Mouse (Mus musculus) liver, postnatal 0 days (tissue): ENCODE results near the gene Tigit. TPM values are rescaled to one million over a fixed set of nuclear protein-coding genes. Genes with fewer than 3 reads are reported as not detected.

Experiments used
- ATAC-seq: fragments of 200-750 bp; cut with Nextera tagmentation; 2 replicates; pipeline ENCODE4 v1.8.0; 2017; ENCODE audit warnings: mild to moderate bottlenecking, moderate library complexity
- DNase-seq: peaks from one replicate; pipeline ENCODE4 v3.0.0-alpha.2; 2016
- H3K27ac ChIP-seq: fragments of 300-500 bp; sonication (generic); 2 replicates; pipeline ENCODE4 v1.5.1; 2014; ENCODE audit warnings: antibody characterized with exemption, moderate library complexity, mild to moderate bottlenecking, low read depth
- H3K27me3 ChIP-seq: fragments of 300-500 bp; sonication (generic); 2 replicates; pipeline ENCODE4 v1.6.1; 2014; ENCODE audit warnings: low read length, control low read depth, mixed read lengths; ENCODE audit not compliant: insufficient read depth
- H3K36me3 ChIP-seq: fragments of 300-500 bp; sonication (generic); replicated peaks from 2 replicates; pipeline ENCODE4 v1.6.1; 2014; ENCODE audit warnings: mild to moderate bottlenecking, control low read depth, low read length, moderate library complexity, mixed read lengths; ENCODE audit not compliant: insufficient read depth
- H3K4me1 ChIP-seq: fragments of 300-500 bp; sonication (generic); 2 replicates; pipeline ENCODE4 v1.6.1; 2014; ENCODE audit warnings: antibody characterized with exemption, mild to moderate bottlenecking, control low read depth; ENCODE audit not compliant: insufficient read depth
- H3K4me2 ChIP-seq: fragments of 300-500 bp; sonication (generic); 2 replicates; pipeline ENCODE4 v1.6.1; 2014; ENCODE audit warnings: low read depth, mild to moderate bottlenecking, low read length, moderate library complexity, mixed read lengths
- H3K4me3 ChIP-seq: fragments of 300-500 bp; sonication (generic); 2 replicates; pipeline ENCODE4 v1.5.1; 2014; ENCODE audit warnings: low read depth, low read length
- H3K9ac ChIP-seq: fragments of 300-500 bp; sonication (generic); replicated peaks from 2 replicates; pipeline ENCODE4 v1.6.1; 2014; ENCODE audit warnings: mild to moderate bottlenecking, moderate library complexity
- H3K9me3 ChIP-seq: fragments of 300-500 bp; sonication (generic); 2 replicates; pipeline ENCODE4 v1.6.1; 2016; ENCODE audit warnings: mild to moderate bottlenecking, control low read depth, low read length, mixed read lengths
- CTCF ChIP-seq: sonication (generic); IDR thresholded peaks from 2 replicates; pipeline ENCODE4 v1.5.1; 2016; ENCODE audit warnings: antibody characterized with exemption, low read depth
- EP300 ChIP-seq: IDR thresholded peaks from 2 replicates; pipeline ENCODE4 v1.6.1; 2016; ENCODE audit warnings: antibody characterized with exemption, low read depth, mild to moderate bottlenecking
- WGBS: fragments of 180-500 bp; shearing (Covaris S2); extraction: QIAGEN DNeasy Blood & Tissue Kit; methylation state at CpG from one replicate; pipeline ENCODE4 v1.1.7; 2014; ENCODE audit not compliant: insufficient replicate concordance; 5-methylcytosine and 5-hydroxymethylcytosine counted together
- polyA plus RNA-seq: library from polyadenylated mRNA; unstranded; fragments of >200 nt; fragmentation: Nextera tagmentation; extraction: Ambion mirVana; gene quantifications from 2 replicates; pipeline ENCODE4 v1.2.1, GENCODE M21; 2015

The Tigit gene
- polyA plus RNA-seq, 1 experiment from 2014 or later: 0.12 TPM

- DNase-seq (no peak), ATAC-seq (no peak)
- Histone ChIP-seq H3K27ac (no peak overlapping the region), H3K4me1 (no peaks in the 10 kb centered on the region), H3K9ac (no peak overlapping the region), H3K4me2 (no peak overlapping the region), H3K27me3 (no peaks in the 10 kb centered on the region), H3K4me3 (no peak overlapping the region), H3K36me3 (no peaks in the 10 kb centered on the region), H3K9me3 (no peaks in the 10 kb centered on the region)
- TF ChIP-seq EP300: no peak
- no peak for TF ChIP-seq CTCF
- WGBS: 55% methylated on average over 6 of the region's 6 CpGs
Observed at GRCm38 (mm10) chr16:43655183-43655787, 8.7 kb downstream of the Tigit start.

GRCm38 (mm10) chr16:43654269-43654668 is 9.7 kb downstream of the Tigit start:
- WGBS: 71% methylated on average over 3 of the region's 3 CpGs
- TF ChIP-seq EP300 (no peak), CTCF (no peak)
- Histone ChIP-seq H3K27me3 (no peaks in the 10 kb centered on the region), H3K27ac (no peak overlapping the region), H3K4me1 (no peaks in the 10 kb centered on the region), H3K4me3 (no peak overlapping the region), H3K4me2 (no peak overlapping the region), H3K9ac (no peak overlapping the region), H3K9me3 (no peaks in the 10 kb centered on the region), H3K36me3 (no peaks in the 10 kb centered on the region)
- no peak for ATAC-seq
- DNase-seq: no peak

DNA sequence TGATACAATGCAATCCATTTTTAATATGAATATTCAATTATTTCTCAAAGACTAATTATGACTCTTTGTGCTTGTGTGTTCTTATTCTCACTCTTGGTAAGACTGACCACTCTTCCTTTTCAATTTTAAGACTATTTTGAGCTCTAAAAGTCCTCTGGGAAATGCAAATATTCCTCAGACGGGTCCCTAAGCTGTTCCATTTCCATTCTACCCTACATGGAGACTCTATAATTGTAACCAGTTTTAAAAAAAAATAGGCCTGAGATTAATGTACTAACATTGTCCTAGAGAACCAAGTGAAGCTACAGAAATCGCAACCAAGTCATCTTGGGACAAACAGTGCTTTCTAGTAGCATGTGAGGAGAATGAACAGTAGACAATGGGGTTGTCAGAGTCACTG is 10.7 kb downstream of the Tigit start:
- no peaks in the 10 kb centered on the region for H3K27me3 ChIP-seq

GRCm38 (mm10) chr16:43650355-43651080 is 13.4 kb downstream of the Tigit start:
- 62% methylated on average over 3 of the region's 3 CpGs for WGBS
- H3K9ac ChIP-seq: no peak overlapping the region
- no peaks in the 10 kb centered on the region for H3K9me3 ChIP-seq
- no peaks in the 10 kb centered on the region for H3K27me3 ChIP-seq
- H3K4me2 ChIP-seq: no peak overlapping the region
- ATAC-seq (no peak), DNase-seq (no peak)
- no peaks in the 10 kb centered on the region for H3K4me1 ChIP-seq
- no peak overlapping the region for H3K4me3 ChIP-seq
- no peaks in the 10 kb centered on the region for H3K36me3 ChIP-seq
- TF ChIP-seq EP300 (no peak), CTCF (no peak)
- no peak overlapping the region for H3K27ac ChIP-seq

More for the DNA sequence above, 10.7 kb downstream of the Tigit start:
- no peak for ATAC-seq
- no peak overlapping the region for H3K4me2 ChIP-seq
- H3K36me3 ChIP-seq: no peaks in the 10 kb centered on the region
- no peak overlapping the region for H3K4me3 ChIP-seq
- TF ChIP-seq EP300 (no peak), CTCF (no peak)
- no peak overlapping the region for H3K9ac ChIP-seq
- H3K9me3 ChIP-seq: no peaks in the 10 kb centered on the region
- H3K4me1 ChIP-seq: no peaks in the 10 kb centered on the region
- DNase-seq: no peak
- H3K27ac ChIP-seq: no peak overlapping the region
- WGBS: 60% methylated on average over 2 of the region's 2 CpGs

- H3K4me3 ChIP-seq: no peak overlapping the region
- no peak overlapping the region for H3K4me2 ChIP-seq
- TF ChIP-seq EP300: no peak
- TF ChIP-seq CTCF: no peak
- H3K9ac ChIP-seq: no peak overlapping the region
- 70% methylated on average over 1 of the region's 1 CpGs for WGBS
- H3K36me3 ChIP-seq: no peaks in the 10 kb centered on the region
- no peak overlapping the region for H3K27ac ChIP-seq
- H3K27me3 ChIP-seq: no peaks in the 10 kb centered on the region
- DNase-seq: no peak
- no peak for ATAC-seq
- no peaks in the 10 kb centered on the region for H3K9me3 ChIP-seq
- no peaks in the 10 kb centered on the region for H3K4me1 ChIP-seq
Observed at GRCm38 (mm10) chr16:43647641-43648040, 16.3 kb downstream of the Tigit start.

- TF ChIP-seq EP300: no peak
- TF ChIP-seq CTCF: no peak
- H3K36me3 ChIP-seq: no peaks in the 10 kb centered on the region
- H3K9ac ChIP-seq: no peak overlapping the region
- 63% methylated on average over 3 of the region's 3 CpGs for WGBS
- no peak for DNase-seq
- no peak for ATAC-seq
- H3K9me3 ChIP-seq: no peaks in the 10 kb centered on the region
- no peaks in the 10 kb centered on the region for H3K4me1 ChIP-seq
- H3K4me3 ChIP-seq: no peak overlapping the region
- no peak overlapping the region for H3K4me2 ChIP-seq
- H3K27ac ChIP-seq: no peak overlapping the region
- H3K27me3 ChIP-seq: no peaks in the 10 kb centered on the region
Observed at GRCm38 (mm10) chr16:43646943-43647342, 17.0 kb downstream of the Tigit start.
